Mouse (Mus musculus) small intestine, adult 2 months (tissue): ENCODE results near the gene Mipep.

Source experiments
- CTCF ChIP-seq: fragments of 200-500 bp; IDR thresholded peaks from 2 replicates; pipeline ENCODE4 v1.5.1; 2012; ENCODE audit warnings: low read depth, mild to moderate bottlenecking, control low read depth, inconsistent platforms, low read length, moderate library complexity, mixed read lengths; ENCODE audit not compliant: insufficient replicate concordance, insufficient read length; ENCODE audit errors: extremely low read depth
- POLR2A ChIP-seq: fragments of 200-500 bp; IDR thresholded peaks from 2 replicates; pipeline ENCODE4 v1.6.1; 2012; ENCODE audit warnings: low read depth, mild to moderate bottlenecking, control low read depth, inconsistent platforms, low read length, moderate library complexity

- no peak for TF ChIP-seq CTCF
- no peak for TF ChIP-seq POLR2A
These were observed 21.6 kb upstream of the Mipep start for GRCm38 (mm10) chr14:60762754-60763153.
